Mouse (Mus musculus) bone marrow macrophage, adult 2 months (primary cell): ENCODE data around the gene Pgd.

ENCODE experiments used
- CTCF ChIP-seq: IDR thresholded peaks from 2 replicates; pipeline ENCODE4 v1.5.1; 2012; ENCODE audit warnings: low read depth, mild to moderate bottlenecking, low read length, moderate library complexity
- POLR2A ChIP-seq: IDR thresholded peaks from 2 replicates; pipeline ENCODE4 v1.6.1; 2012; ENCODE audit warnings: mild to moderate bottlenecking, low read depth, low read length, borderline replicate concordance

GRCm38 (mm10) chr4:149173661-149174060 lies 7.1 kb upstream of the Pgd start:
- TF ChIP-seq CTCF (no peak), POLR2A (no peak)
